Mouse (Mus musculus): ENCODE data around the gene Per2.

Gene Per2

GRCm38 (mm10) chr1:91381091-91381471 lies 78.0 kb downstream of the Per2 start:
- DNase-seq (ENCODE audit: low spot score), result no peak

- peak; percentile 79 for DNase-seq (ENCODE audit: low spot score)
Observed at GRCm38 (mm10) chr1:91380453-91381090, 78.6 kb downstream of the Per2 start.

DNA sequence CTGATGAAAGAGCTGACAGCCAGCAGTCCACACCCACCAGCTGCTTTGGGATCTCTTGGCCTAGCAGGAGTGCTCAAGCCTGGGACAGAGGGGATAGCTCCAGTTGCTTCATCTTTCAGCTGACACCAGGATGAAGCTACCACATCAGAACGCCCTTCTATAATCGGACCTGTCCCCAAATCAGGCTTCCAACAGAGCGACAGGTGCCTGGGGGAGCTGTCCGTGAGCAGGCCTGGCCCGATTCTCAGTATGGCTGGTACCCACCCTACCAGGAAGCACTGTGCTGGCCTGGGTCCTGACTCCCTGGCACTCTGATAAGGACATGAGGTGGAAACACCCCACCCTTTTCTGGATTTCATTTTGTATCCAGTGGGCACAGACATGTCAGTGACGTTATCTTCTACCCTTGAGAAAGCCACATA lies 85.7 kb downstream of the Per2 start:
- DNase-seq (ENCODE audit: low spot score), result no peak

DNA sequence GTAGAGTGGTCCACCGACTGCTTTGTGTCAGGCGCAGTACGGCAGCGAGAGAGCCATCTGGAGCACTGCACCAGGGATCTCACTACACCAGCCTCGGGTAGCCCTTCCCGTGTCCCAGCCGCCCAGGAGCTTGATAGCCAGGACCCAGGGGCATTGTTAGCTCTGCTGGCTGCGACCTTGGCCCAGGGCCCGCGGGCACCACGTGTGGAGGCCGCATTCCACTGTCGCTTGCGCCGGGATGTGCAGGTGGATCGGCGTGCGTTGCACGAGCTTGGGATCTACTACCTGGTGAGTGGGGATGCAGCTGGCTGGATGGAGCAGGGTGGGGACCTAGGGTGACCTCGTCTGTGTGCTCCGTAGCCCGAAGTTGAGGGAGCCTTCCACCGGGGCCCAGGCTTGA lies 89.1 kb downstream of the Per2 start:
- no peak for DNase-seq (ENCODE audit: low spot score)

GRCm38 (mm10) chr1:91369408-91369807 lies 89.7 kb downstream of the Per2 start:
- no peak for DNase-seq (ENCODE audit: low spot score)

DNA sequence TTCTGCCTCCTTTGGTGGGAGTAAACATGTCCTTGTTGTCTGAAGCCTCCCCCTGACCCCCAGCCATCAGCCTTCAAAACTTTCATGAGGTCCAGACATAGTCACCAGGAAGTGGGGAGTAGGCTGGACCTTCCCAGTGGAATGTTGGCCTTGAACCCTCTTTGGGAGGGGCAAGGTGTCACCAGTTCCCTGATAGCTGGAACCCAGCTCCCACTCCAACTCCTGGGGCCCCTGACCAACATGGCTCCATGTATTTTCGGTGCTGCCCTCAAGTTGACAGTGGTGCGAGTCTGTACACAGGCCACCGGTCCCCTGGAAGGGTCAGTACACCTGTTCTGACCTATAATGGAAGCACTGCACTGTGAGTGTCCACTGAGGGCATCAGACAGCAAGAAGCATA lies 91.8 kb downstream of the Per2 start:
- no peak for DNase-seq (ENCODE audit: low spot score)

GRCm38 (mm10) chr1:91366215-91367108 lies 92.7 kb downstream of the Per2 start, which contains the start of gene Erfe:
Erfe (plus strand) TSS chr1:91366430.
- peak; percentile 74 for DNase-seq (ENCODE audit: low spot score)
